Mouse (Mus musculus) cerebellum, adult 11 months (tissue): ENCODE measurements around the gene Zfp653.

Source experiments
- DNase-seq: peaks from one replicate; pipeline ENCODE4 v3.0.0; 2022

The Zfp653 gene

GRCm38 (mm10) chr9:22017208-22017825, 53.9 kb downstream of the Zfp653 start:
- no peak for DNase-seq

DNA sequence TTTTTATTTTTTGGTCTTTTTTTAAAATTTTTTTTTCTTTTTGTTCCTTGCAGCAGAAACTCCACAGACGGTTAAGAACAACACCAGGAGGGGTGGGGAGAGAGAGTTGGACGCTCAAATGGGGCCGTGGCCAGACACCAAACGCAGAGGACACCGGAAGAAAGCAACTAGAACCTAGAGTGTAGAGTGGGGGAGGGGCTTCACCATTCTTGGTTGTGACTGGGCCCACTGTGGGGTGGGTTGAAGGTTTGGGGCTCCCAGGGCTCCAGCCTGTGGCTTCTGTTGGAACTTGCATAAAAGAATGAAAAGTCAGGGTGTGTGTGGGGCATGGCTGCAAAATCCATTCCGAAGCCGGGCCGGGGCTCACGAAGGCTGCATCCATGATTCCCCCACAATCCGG, 54.9 kb downstream of the Zfp653 start:
- DNase-seq: no peak

- DNase-seq: no peak
Observed at GRCm38 (mm10) chr9:22012731-22013130, 58.4 kb downstream of the Zfp653 start.

DNA sequence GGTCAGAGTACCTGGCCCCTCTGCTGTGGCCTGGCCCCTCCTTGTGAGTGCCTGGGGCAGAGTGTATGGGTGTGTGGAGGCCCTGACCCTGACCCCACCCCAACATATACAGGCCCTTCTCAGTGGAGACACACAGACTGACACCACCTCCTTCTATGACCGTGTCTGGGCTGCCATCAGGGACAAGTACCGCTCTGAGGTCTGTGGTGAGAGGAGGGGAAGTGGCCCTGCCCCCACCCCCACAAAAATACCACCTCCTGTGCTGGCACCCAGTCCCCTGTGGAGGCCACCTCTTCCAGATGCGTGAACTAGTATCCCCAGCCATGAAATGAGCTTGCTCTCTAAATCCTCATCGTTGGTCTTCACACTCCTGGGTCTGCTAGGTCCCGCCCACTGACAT, 60.1 kb downstream of the Zfp653 start:
- no peak for DNase-seq
